Mouse (Mus musculus) megakaryocyte-erythroid progenitor cell, adult 5-6 weeks (primary cell): ENCODE data around the gene Rreb1. TPM values are rescaled to one million over a fixed set of nuclear protein-coding genes. Genes with fewer than 3 reads are reported as not detected.
A peak's percentile ranks its signal among the peaks of the same experiment; 100 is the strongest.

ENCODE experiments used
- ATAC-seq: replicated peaks from 2 replicates; pipeline ENCODE4 v1.8.0; 2016; ENCODE audit warnings: mild to moderate bottlenecking, inconsistent platforms; ENCODE audit not compliant: severe bottlenecking, poor library complexity, low FRiP score, low TSS enrichment
- total RNA-seq, 2 experiments: library from RNA; stranded (forward) in 1 of 2; stranded (reverse) in 1 of 2; fragments of 200-1000, 215-1000 nt in 1 of 2; fragments of >200 nt in 1 of 2; fragmentation: Nextera tagmentation in 1 of 2; gene quantifications; 2 replicates each; pipeline ENCODE4 v1.2.3; 2014 to 2017

Rreb1 gene
- total RNA-seq, 2 experiments from 2014 or later = 43.6 to 94.3 TPM

GRCm38 (mm10) chr13:37926394-37926793 is 148.2 kb downstream of the Rreb1 start:
- no peak for ATAC-seq

GRCm38 (mm10) chr13:37929532-37929931 is 151.3 kb downstream of the Rreb1 start:
- ATAC-seq = no peak

DNA sequence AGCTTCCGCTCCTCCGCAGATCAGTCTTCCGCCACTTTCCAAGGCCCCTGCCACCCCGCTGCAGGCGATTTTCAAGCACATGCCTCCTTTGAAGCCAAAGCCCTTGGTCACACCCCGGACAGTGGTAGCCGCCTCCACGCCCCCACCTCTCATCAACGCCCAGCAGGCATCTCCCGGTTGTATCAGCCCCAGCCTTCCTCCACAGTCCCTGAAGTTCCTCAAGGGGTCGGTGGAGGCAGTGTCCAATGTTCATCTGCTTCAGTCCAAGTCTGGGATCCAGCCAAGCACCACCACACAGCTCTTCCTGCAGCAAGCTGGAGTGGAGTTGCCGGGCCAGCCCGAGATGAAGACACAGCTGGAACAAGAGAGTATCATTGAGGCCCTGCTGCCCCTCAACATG is 151.9 kb downstream of the Rreb1 start:
- ATAC-seq = no peak

DNA sequence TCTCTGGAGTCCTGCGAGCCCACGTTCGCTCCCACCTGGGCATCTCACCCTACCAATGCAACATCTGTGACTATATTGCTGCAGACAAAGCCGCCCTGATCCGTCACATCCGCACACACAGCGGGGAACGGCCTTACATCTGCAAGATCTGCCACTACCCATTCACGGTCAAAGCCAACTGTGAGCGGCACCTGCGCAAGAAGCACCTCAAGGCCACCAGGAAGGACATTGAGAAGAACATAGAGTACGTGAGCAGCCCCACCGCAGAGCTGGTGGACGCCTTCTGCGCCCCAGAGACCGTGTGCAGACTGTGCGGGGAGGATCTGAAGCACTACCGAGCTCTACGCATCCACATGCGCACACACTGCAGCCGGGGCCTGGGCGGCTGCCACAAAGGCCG is 152.4 kb downstream of the Rreb1 start:
- no peak for ATAC-seq

DNA sequence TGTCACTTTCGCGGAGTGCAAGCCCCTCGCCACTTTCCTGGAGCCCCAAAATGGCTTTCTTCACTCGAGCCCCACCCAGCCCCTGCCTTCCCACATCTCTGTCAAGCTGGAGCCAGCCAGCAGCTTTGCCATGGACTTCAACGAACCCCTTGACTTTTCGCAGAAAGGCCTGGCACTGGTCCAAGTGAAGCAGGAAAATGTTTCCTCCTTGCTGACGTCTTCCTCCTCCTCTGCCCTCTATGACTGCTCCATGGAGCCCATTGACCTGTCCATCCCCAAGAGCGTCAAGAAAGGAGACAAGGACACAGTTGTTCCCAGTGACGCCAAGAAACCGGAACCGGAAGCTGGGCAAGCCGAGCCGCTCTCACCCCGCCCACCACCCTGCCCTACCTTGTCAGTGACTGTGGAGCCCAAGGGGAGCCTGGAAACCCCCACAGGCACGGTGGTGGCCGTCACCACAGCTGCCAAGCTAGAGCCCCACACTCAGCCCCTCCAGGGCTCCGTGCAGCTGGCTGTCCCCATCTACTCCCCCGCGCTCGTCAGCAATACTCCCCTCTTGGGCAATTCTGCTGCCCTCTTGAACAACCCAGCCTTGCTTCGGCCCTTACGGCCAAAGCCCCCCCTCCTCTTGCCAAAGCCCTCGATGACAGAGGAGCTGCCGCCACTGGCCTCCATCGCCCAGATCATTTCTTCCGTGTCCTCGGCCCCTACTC is 153.2 kb downstream of the Rreb1 start:
- no peak for ATAC-seq

DNA sequence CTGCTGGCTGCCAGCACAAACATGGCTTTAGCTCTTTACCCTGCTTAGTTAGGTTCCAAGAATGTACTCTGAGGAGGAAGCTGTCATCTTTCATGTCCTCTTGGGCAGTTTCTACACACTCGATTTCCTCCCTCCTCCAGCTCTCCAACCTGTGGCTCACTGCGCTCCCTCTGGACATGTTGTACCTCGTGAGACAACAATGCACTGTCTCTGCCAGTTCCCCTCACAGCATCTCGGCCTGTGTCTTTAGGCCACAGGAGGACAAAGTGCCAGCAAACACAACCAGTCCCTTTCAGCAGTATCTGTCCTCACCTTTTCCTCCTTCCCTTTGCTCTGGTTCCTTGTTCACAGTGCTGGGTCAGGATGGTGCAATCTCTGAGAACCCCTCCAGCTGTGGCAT is 155.9 kb downstream of the Rreb1 start:
- ATAC-seq = no peak

GRCm38 (mm10) chr13:37934920-37935319 is 156.7 kb downstream of the Rreb1 start:
- no peak for ATAC-seq

DNA sequence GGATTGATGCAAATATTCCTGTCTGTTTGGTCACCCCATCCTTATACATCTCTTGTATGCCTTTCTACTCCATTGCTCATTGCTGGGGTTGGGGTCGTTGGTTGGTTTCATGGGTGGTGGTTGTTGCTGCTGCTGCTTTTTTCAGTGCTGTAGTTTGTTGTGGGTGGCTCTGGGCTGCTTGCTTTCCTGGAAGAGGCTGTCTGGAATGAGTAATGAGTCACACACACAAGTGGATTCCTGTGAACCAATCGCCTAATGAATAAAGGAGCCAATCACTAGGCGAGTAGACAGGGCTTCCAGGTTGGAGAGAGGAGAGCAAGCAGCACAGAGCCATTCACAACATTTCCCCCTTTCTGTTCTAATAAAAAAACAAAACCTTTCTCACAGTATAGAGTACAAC is 158.2 kb downstream of the Rreb1 start:
- no peak for ATAC-seq

DNA sequence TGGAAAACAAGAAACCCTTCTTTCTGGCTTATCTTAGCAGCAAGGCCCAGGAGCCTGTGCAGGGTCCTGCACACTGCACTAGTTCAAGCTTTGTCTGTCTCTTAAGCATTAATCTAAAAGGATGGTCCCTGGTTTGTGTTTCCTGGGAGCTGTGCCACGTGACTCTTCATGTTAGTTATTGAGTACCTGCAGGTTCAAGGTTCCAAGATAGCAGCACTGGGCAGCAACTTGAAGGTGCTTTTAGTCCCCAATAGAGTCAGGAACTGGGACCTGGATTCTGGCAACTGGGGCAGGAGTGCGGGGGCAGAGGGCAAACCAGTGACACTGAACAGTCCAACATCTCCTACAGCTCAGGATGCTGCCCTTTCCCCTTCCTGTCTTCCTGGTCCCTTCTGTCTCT is 162.0 kb downstream of the Rreb1 start:
- ATAC-seq = no peak

DNA sequence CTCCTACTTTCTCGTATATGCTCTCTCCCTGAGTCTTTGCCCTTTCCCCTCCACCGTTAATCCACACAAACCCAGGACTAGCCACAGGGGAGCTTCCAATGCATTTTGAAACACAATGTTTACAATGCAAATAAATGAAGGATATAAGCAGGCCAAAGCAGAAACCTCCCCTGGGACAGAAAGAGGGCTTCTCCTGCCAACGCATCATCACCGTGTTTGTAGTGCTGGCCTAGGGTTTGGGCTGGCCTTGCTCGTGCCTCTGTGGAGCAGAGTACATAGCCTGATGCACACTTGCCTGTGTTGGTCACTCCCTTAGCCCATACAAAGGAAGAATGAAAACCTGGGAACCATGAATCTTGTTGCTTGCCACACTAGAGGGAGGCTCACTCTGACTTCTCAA is 162.4 kb downstream of the Rreb1 start:
- ATAC-seq = no peak

- ATAC-seq = no peak
These were observed 163.0 kb downstream of the Rreb1 start for GRCm38 (mm10) chr13:37941138-37941645.

DNA sequence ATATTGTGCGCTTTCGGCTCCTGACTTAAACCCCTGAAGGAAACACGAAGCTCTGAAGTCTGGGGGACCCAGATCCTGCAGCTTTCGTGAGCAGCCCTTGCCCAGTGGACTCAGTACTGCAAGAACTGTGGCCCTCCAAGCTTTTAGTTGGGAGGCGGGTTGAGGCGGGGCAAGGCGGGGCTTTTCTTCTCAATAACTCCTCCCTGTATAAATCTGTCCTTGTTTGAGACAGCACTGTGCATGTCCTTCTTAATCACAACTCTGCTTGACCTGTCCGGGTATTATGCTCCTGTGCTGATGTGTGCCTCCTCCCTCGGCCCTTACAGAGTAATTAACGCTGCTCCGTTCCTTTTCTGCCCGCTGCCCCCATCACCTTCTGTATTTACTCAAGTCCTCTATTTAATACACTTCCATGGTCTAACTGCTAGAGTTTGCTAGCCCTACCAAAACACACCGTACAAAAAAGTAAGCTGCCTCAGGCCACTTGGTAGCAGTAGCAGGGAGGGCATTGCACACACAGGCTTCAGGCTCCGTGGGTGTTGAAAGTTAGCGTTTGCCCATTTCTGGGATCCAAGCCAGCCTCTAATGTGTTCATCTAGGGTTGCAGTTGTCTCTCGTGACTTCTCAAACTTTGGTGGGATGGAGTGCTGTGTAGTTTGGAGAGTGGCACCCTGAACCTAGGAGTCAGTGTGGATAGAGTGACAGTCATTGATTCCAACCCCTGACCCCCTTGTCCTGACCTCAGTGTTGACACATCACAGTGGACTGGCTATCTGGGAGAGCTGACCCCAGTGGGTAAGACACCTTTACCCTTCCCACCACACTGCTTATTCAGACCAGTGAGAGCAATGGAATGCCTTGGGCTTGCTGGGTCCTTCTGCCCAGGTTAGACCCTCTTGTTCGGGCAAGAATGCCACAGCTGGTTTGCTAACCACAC is 164.0 kb downstream of the Rreb1 start:
- no peak for ATAC-seq

GRCm38 (mm10) chr13:37942887-37943331 is 164.7 kb downstream of the Rreb1 start:
- ATAC-seq = no peak

DNA sequence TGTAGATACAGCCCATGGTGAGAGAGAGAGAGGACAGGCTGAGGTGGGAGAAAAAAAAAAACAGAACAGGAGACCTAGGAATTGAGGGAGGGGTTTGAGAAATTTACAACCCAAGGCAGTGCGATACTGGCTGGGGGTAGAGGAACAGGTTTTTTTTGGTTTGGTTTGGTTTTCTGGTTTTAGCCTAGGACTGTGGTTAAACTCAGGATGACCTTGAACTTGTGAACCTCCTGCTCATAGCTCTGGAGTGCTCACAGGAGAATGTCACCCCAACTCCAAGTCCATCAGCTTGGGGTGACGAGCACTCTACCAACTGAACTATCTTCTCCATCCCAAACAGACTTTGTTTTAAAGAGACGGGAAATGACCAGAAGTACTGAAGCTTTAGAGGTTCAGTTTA is 165.3 kb downstream of the Rreb1 start:
- ATAC-seq = no peak

DNA sequence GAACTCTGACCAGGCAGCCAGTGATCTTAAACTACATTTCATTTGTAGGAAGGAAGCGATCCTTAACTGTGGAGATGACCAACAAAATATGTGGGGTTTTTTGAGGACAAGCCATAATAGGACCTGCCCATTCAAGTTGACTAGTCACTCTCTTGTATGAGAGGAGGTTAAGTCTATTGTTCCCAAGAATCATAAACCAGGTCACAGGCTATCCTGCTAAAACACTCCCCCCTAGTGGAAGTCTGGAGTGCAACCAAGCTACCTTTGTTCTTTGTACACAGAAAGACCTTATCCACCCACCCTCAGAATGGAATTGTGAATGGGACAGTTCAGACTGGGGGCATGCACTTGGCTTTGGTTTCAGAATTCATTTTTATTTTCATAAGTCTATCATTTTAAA is 166.1 kb downstream of the Rreb1 start:
- ATAC-seq = peak; percentile 45; the same call in 1 of the 2 replicates

DNA sequence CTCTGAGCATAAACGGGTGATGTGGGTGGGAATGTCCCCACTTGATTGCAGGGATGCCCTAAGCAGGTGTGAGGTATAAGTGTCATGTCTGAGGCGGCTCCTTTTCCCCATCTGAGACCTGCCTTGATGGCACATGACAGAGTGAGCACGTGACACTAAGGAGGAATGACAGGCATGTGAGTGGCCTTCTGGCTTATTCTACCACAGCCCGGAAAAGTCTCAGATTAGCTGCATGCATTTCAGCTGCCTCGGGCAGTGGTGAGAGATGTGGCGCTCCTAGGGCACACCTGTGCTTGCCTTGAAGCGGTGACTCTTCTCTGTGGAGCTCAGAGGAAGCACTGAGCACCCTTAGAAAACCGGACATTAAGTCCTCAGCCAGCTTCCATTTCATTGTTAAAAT is 167.2 kb downstream of the Rreb1 start:
- ATAC-seq = no peak

GRCm38 (mm10) chr13:37946734-37947133 is 168.5 kb downstream of the Rreb1 start:
- peak; percentile 71 for ATAC-seq

DNA sequence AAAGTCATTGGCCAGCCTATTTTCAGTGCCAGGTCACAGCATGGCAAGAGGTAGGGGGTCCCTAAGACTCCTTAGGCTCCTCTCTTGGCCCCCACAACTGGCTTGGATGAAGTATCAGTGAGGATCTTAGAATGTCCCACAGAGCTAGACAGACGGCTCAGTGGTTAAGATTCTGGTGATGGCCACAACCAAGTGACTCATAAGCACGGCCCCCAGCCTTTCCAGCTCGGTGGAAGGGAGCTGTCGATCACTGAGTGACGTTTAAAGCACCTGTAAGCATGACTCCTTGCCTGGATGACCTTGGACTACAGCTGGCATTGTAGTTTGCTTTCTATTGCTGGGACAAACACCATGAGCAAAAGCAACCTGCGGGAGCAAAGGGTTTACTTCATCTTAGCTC is 174.8 kb downstream of the Rreb1 start:
- ATAC-seq = no peak

- no peak for ATAC-seq
These were observed 176.1 kb downstream of the Rreb1 start for GRCm38 (mm10) chr13:37954318-37954717.

DNA sequence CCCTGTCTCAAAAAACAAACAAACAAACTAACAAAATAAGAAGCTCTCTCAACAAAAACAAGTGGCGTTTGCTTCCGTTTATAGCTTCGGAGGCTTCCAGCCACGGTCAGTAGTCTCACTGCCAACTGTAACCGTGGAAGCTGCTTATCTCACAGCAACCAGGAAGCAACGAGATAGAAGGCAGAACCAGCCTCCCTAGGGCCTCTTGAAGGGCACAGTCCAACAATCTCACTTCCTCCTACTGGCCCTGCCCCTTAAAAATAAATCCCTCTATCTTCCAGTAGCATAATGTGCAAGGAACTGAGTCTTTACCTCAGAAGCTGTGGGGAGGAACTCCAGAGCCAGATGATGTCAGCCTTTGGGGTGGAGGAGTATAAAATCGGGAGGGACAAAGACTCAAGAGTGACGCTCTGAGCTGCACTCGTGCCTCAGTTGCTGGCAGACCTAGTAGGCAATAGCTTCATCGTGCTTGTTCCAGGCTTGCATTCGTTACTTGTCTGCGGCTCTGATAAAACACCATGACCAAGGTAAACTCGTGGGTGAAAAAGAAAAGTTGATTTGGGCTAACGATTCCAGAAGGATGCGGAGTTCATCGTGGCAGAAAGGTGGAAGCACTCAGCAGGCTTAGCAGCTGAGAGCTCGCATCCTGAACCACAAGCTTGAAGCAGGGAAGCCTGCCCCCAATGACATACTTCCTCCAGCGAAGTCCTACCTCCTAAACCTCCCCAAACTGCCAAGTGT is 180.5 kb downstream of the Rreb1 start:
- ATAC-seq = peak; percentile 89
